Comparison of ENCODE assay signal across 14 mouse cellular contexts in genomic region chr3:51155621-51156020, GRCm38 (mm10).
DNase-seq lines count a peak whose midpoint lies in the region; ATAC-seq and TF ChIP-seq lines count a peak whose summit lies in the region.
"Had no signal": no experiment of that assay in that cellular context is flagged by ENCODE, and none has a peak within 500 bp of the region (broad histone marks: within the 10 kb centered on the region; RNA-seq: fewer than 3 reads in every experiment).

No protein-coding gene starts in this region.

- no peak for DNase-seq in embryonic facial prominence, embryonic 10.5 days (ENCODE audit: low spot score)
- DNase-seq in lung, embryonic 14.5 days, result peak; percentile 64
- DNase-seq in lung, postnatal 10 days, result no peak
- DNase-seq in skeletal muscle tissue, adult 2 months (ENCODE audit: low read depth, low spot score), result peak; percentile 80
- DNase-seq in thymus, adult 18-20 months, result no peak
- DNase-seq in left cerebral cortex, adult 2 months (ENCODE audit: extremely low spot score in 1 of 2, low spot score in 2 of 2), result no peak
- DNase-seq: adrenal gland, postnatal 10 days; cerebellum, postnatal 25 days; layer of hippocampus, adult 9-11 months had no signal

- ATAC-seq in embryonic facial prominence, embryonic 13.5 days (ENCODE audit: insufficient number of reproducible peaks, insufficient read depth, low FRiP score, low TSS enrichment, low read depth), result no peak
- no peak for ATAC-seq in lung, embryonic 14.5 days (ENCODE audit: insufficient read depth)
- ATAC-seq: CD4-positive, CD25-positive, alpha-beta regulatory T cell, adult 4 months; forebrain, embryonic 15.5 days; inflammation-experienced regulatory T-cells, adult 6 months had no signal

- peak overlapping the region; percentile 35; the same call in 1 of the 2 replicates for H3K27ac ChIP-seq in embryonic facial prominence, embryonic 13.5 days
- H3K27ac ChIP-seq in embryonic facial prominence, embryonic 10.5 days (replicated peaks), result no peak overlapping the region
- H3K27ac ChIP-seq in lung, embryonic 14.5 days (ENCODE audit: low read depth), result peak overlapping the region; percentile 2; the same call in 1 of the 2 replicates
- peak overlapping the region; percentile 57 for H3K27ac ChIP-seq in embryonic fibroblast, embryonic 13.5 days (ENCODE audit: insufficient read depth, low read length)
- no peak overlapping the region for H3K27ac ChIP-seq in left cerebral cortex, adult 2 months

- TF ChIP-seq CTCF in lung, embryonic 14.5 days (IDR thresholded peaks at IDR 0.05; ENCODE audit: low read depth), result no peak
- TF ChIP-seq CTCF in embryonic fibroblast, embryonic 13.5 days (IDR thresholded peaks at IDR 0.05; ENCODE audit: borderline replicate concordance, insufficient read depth, low read length), result no peak
- no peak for TF ChIP-seq CTCF in left cerebral cortex, adult 2 months (IDR thresholded peaks at IDR 0.05)

- H3K27me3 ChIP-seq in embryonic facial prominence, embryonic 13.5 days, result no peaks in the 10 kb centered on the region
- H3K27me3 ChIP-seq in embryonic facial prominence, embryonic 10.5 days (replicated peaks; ENCODE audit: low read depth, poor library complexity, severe bottlenecking), result no peaks in the 10 kb centered on the region
- H3K27me3 ChIP-seq in lung, embryonic 14.5 days (ENCODE audit: insufficient read depth, low read length), result no peaks in the 10 kb centered on the region
- H3K27me3 ChIP-seq: forebrain, embryonic 15.5 days had no signal

- peaks cover 30% of the 10 kb centered on the region for H3K4me1 ChIP-seq in embryonic facial prominence, embryonic 13.5 days
- peaks cover 31% of the 10 kb centered on the region for H3K4me1 ChIP-seq in embryonic facial prominence, embryonic 10.5 days
- peaks cover 12% of the 10 kb centered on the region for H3K4me1 ChIP-seq in lung, embryonic 14.5 days (ENCODE audit: insufficient read depth)
- peaks cover 18% of the 10 kb centered on the region for H3K4me1 ChIP-seq in embryonic fibroblast, embryonic 13.5 days (ENCODE audit: control insufficient read depth, insufficient read depth, low read length)

- intact Hi-C loops in left cerebral cortex, adult 2 months (cut with DNase I), result no loop called here

- TF ChIP-seq POLR2A in embryonic fibroblast, embryonic 13.5 days (IDR thresholded peaks at IDR 0.05; ENCODE audit: low read depth, low read length), result no peak; the same call in 1 of the 2 replicates

- no peak overlapping the region for H3K9ac ChIP-seq in embryonic facial prominence, embryonic 13.5 days
- no peak overlapping the region for H3K9ac ChIP-seq in lung, embryonic 14.5 days
- H3K9ac ChIP-seq: forebrain, embryonic 15.5 days had no signal

- H3K9me3 ChIP-seq in embryonic facial prominence, embryonic 13.5 days, result no peaks in the 10 kb centered on the region
- no peaks in the 10 kb centered on the region for H3K9me3 ChIP-seq in embryonic facial prominence, embryonic 10.5 days
- no peaks in the 10 kb centered on the region for H3K9me3 ChIP-seq in lung, embryonic 14.5 days (ENCODE audit: low read depth, low read length)
- H3K9me3 ChIP-seq: forebrain, embryonic 15.5 days had no signal

- no peak overlapping the region for H3K4me3 ChIP-seq in embryonic facial prominence, embryonic 13.5 days
- no peak overlapping the region for H3K4me3 ChIP-seq in embryonic facial prominence, embryonic 10.5 days
- no peak overlapping the region for H3K4me3 ChIP-seq in lung, embryonic 14.5 days (ENCODE audit: low read depth, low read length)
- no peak overlapping the region for H3K4me3 ChIP-seq in embryonic fibroblast, embryonic 13.5 days (ENCODE audit: insufficient read depth, low read length)
- H3K4me3 ChIP-seq in left cerebral cortex, adult 2 months, result no peak overlapping the region
- H3K4me3 ChIP-seq: forebrain, embryonic 15.5 days had no signal

- no peak overlapping the region for H3K4me2 ChIP-seq in embryonic facial prominence, embryonic 13.5 days
- H3K4me2 ChIP-seq in lung, embryonic 14.5 days, result no peak overlapping the region
- H3K4me2 ChIP-seq: forebrain, embryonic 15.5 days had no signal

- WGBS in embryonic facial prominence, embryonic 13.5 days, result 18% methylated on average over 4 of the region's 4 CpGs
- WGBS in embryonic facial prominence, embryonic 10.5 days, result 63% methylated on average over 4 of the region's 4 CpGs
- WGBS in lung, embryonic 14.5 days, result 23% methylated on average over 4 of the region's 4 CpGs

- no peaks in the 10 kb centered on the region for H3K36me3 ChIP-seq in embryonic facial prominence, embryonic 13.5 days
- H3K36me3 ChIP-seq in embryonic facial prominence, embryonic 10.5 days (replicated peaks), result no peaks in the 10 kb centered on the region
- no peaks in the 10 kb centered on the region for H3K36me3 ChIP-seq in lung, embryonic 14.5 days (ENCODE audit: insufficient read depth)
- H3K36me3 ChIP-seq: forebrain, embryonic 15.5 days had no signal

Comparison
In these comparisons a context has a peak if more than half of its experiments do, and no peak if none do; other contexts are left out.
1. H3K27ac ChIP-seq: peak in embryonic facial prominence, embryonic 13.5 days (single experiment), lung, embryonic 14.5 days (single experiment) and embryonic fibroblast, embryonic 13.5 days (single experiment); none in embryonic facial prominence, embryonic 10.5 days (single experiment) and left cerebral cortex, adult 2 months (single experiment).
2. DNase-seq: peak in lung, embryonic 14.5 days (single experiment) and skeletal muscle tissue, adult 2 months (single experiment); none in embryonic facial prominence, embryonic 10.5 days (single experiment), lung, postnatal 10 days (single experiment), thymus, adult 18-20 months (0 of 2) and left cerebral cortex, adult 2 months (0 of 2).